Mouse (Mus musculus) CH12.LX (cell line): ENCODE measurements around the gene Kif13a.

ENCODE experiments used
- CTCF ChIP-seq, 2 experiments: IDR thresholded peaks in 1 of 2; conservative IDR thresholded peaks in 1 of 2; 2 replicates each; pipeline ENCODE4 v1.5.1; 2011 to 2012; ENCODE audit warnings: low read depth in 2 of 2, low read length in 2 of 2, improper control_type of control experiment in 1 of 2, inconsistent platforms in 1 of 2, mild to moderate bottlenecking in 1 of 2, moderate library complexity in 1 of 2
- ELF1 ChIP-seq: IDR thresholded peaks from 2 replicates; pipeline ENCODE4 v1.6.1; 2014; ENCODE audit warnings: low read depth, mild to moderate bottlenecking, inconsistent platforms, low read length, improper control_type of control experiment
- EP300 ChIP-seq: IDR thresholded peaks from 2 replicates; pipeline ENCODE4 v1.6.1; 2011; ENCODE audit warnings: low read length, improper control_type of control experiment
- GABPA ChIP-seq: IDR thresholded peaks from 2 replicates; pipeline ENCODE4 v1.6.1; 2012; ENCODE audit warnings: low read depth, low read length, improper control_type of control experiment, inconsistent platforms; ENCODE audit not compliant: insufficient replicate concordance
- KAT2A ChIP-seq: IDR thresholded peaks from 2 replicates; pipeline ENCODE4 v1.6.1; 2012; ENCODE audit warnings: low read length, improper control_type of control experiment, inconsistent platforms; ENCODE audit not compliant: insufficient replicate concordance
- MAFK ChIP-seq: IDR thresholded peaks from 2 replicates; pipeline ENCODE4 v1.6.1; 2011; ENCODE audit warnings: low read length, improper control_type of control experiment; ENCODE audit not compliant: insufficient replicate concordance
- MXI1 ChIP-seq: IDR thresholded peaks from 2 replicates; pipeline ENCODE4 v1.6.1; 2011; ENCODE audit warnings: mild to moderate bottlenecking, low read depth, low read length, improper control_type of control experiment
- NELFE ChIP-seq: IDR thresholded peaks from 2 replicates; pipeline ENCODE4 v1.6.1; 2011; ENCODE audit warnings: low read depth, low read length, improper control_type of control experiment
- POLR2A ChIP-seq: IDR thresholded peaks from 2 replicates; pipeline ENCODE4 v1.6.1; 2011; ENCODE audit warnings: low read depth, mild to moderate bottlenecking, improper control_type of control experiment, low read length
- RAD21 ChIP-seq: IDR thresholded peaks from 2 replicates; pipeline ENCODE4 v1.6.1; 2011; ENCODE audit warnings: low read depth, mild to moderate bottlenecking, low read length, improper control_type of control experiment, moderate library complexity
- SIN3A ChIP-seq: IDR thresholded peaks from 2 replicates; pipeline ENCODE4 v1.6.1; 2012; ENCODE audit warnings: low read length, improper control_type of control experiment, inconsistent platforms
- USF2 ChIP-seq: conservative IDR thresholded peaks from 2 replicates; pipeline ENCODE4 v1.6.1; 2011; ENCODE audit warnings: low read depth, low read length, improper control_type of control experiment

GRCm38 (mm10) chr13:46885759-46886060, 44.0 kb downstream of the Kif13a start:
- TF ChIP-seq POLR2A (no peak), MXI1 (no peak), ELF1 (no peak), KAT2A (no peak), RAD21 (no peak), NELFE (no peak), CTCF (conservative IDR thresholded peaks at IDR 0.05 in 1 of 2, IDR thresholded peaks at IDR 0.05 in 1 of 2; ENCODE audit: low read depth in 2 of 2, low read length in 2 of 2) (no peak), SIN3A (no peak), MAFK (no peak), GABPA (no peak), EP300 (no peak), USF2 (no peak)
